Mouse (Mus musculus): ENCODE results near the gene Adamtsl2. TPM values are rescaled to one million over a fixed set of nuclear protein-coding genes. Genes with fewer than 3 reads are reported as not detected.
A peak's percentile ranks its signal among the peaks of the same experiment; 100 is the strongest.

Adamtsl2 gene
- polyA plus RNA-seq, 1 experiment from 2014 or later = 4.0 TPM

GRCm38 (mm10) chr2:27118452-27118851 lies 39.3 kb downstream of the Adamtsl2 start:
- Histone ChIP-seq H3K9ac (ENCODE audit: low read length) (no peak overlapping the region), H3K27ac (ENCODE audit: low read length) (no peak overlapping the region), H3K4me3 (replicated peaks; ENCODE audit: low read length) (no peak overlapping the region), H3K36me3 (ENCODE audit: control insufficient read depth, insufficient read depth, low read length) (no peaks in the 10 kb centered on the region), H3K9me3 (replicated peaks; ENCODE audit: control insufficient read depth, low read length) (no peaks in the 10 kb centered on the region), H3K4me2 (ENCODE audit: low read depth, low read length) (no peak overlapping the region), H3K4me1 (ENCODE audit: control insufficient read depth, insufficient read depth, low read length) (peaks cover 15% of the 10 kb centered on the region; the same call in 1 of the 2 replicates), H3K27me3 (ENCODE audit: control insufficient read depth, insufficient read depth, low read length) (no peaks in the 10 kb centered on the region)
- 46% methylated on average over 4 of the region's 4 CpGs for WGBS
- no peak for ATAC-seq (ENCODE audit: insufficient read depth, low FRiP score)

- Histone ChIP-seq H3K27ac (ENCODE audit: low read length) (no peak overlapping the region), H3K36me3 (ENCODE audit: control insufficient read depth, insufficient read depth, low read length) (no peaks in the 10 kb centered on the region), H3K4me2 (ENCODE audit: low read depth, low read length) (no peak overlapping the region), H3K27me3 (ENCODE audit: control insufficient read depth, insufficient read depth, low read length) (no peaks in the 10 kb centered on the region), H3K4me1 (ENCODE audit: control insufficient read depth, insufficient read depth, low read length) (peaks cover 15% of the 10 kb centered on the region; the same call in 1 of the 2 replicates), H3K9ac (ENCODE audit: low read length) (no peak overlapping the region), H3K4me3 (replicated peaks; ENCODE audit: low read length) (no peak overlapping the region), H3K9me3 (replicated peaks; ENCODE audit: control insufficient read depth, low read length) (no peaks in the 10 kb centered on the region)
- ATAC-seq (ENCODE audit: insufficient read depth, low FRiP score) = no peak
- 85% methylated on average over 2 of the region's 2 CpGs for WGBS
These were observed 40.6 kb downstream of the Adamtsl2 start for GRCm38 (mm10) chr2:27119766-27120165.

- H3K27me3 ChIP-seq (ENCODE audit: control insufficient read depth, insufficient read depth, low read length) = no peaks in the 10 kb centered on the region
- H3K36me3 ChIP-seq (ENCODE audit: control insufficient read depth, insufficient read depth, low read length) = no peaks in the 10 kb centered on the region
- 56% methylated on average over 8 of the region's 8 CpGs for WGBS
- peaks cover 15% of the 10 kb centered on the region; the same call in 1 of the 2 replicates for H3K4me1 ChIP-seq (ENCODE audit: control insufficient read depth, insufficient read depth, low read length)
- no peak overlapping the region for H3K27ac ChIP-seq (ENCODE audit: low read length)
- no peak overlapping the region for H3K4me2 ChIP-seq (ENCODE audit: low read depth, low read length)
- no peaks in the 10 kb centered on the region for H3K9me3 ChIP-seq (replicated peaks; ENCODE audit: control insufficient read depth, low read length)
- no peak overlapping the region for H3K4me3 ChIP-seq (replicated peaks; ENCODE audit: low read length)
- H3K9ac ChIP-seq (ENCODE audit: low read length) = no peak overlapping the region
- ATAC-seq (ENCODE audit: insufficient read depth, low FRiP score) = no peak
These were observed 41.1 kb downstream of the Adamtsl2 start for GRCm38 (mm10) chr2:27120241-27120641.

GRCm38 (mm10) chr2:27121626-27122355 lies 42.6 kb downstream of the Adamtsl2 start:
- H3K9ac ChIP-seq (ENCODE audit: low read length) = no peak overlapping the region
- H3K27ac ChIP-seq (ENCODE audit: low read length) = no peak overlapping the region
- H3K36me3 ChIP-seq (ENCODE audit: control insufficient read depth, insufficient read depth, low read length) = no peaks in the 10 kb centered on the region
- no peaks in the 10 kb centered on the region for H3K27me3 ChIP-seq (ENCODE audit: control insufficient read depth, insufficient read depth, low read length)
- H3K4me3 ChIP-seq (replicated peaks; ENCODE audit: low read length) = no peak overlapping the region
- 20% methylated on average over 9 of the region's 9 CpGs for WGBS
- H3K9me3 ChIP-seq (replicated peaks; ENCODE audit: control insufficient read depth, low read length) = no peaks in the 10 kb centered on the region
- peak; percentile 19; the same call in 1 of the 2 replicates for ATAC-seq (ENCODE audit: insufficient read depth, low FRiP score)
- peaks cover 15% of the 10 kb centered on the region; the same call in 1 of the 2 replicates for H3K4me1 ChIP-seq (ENCODE audit: control insufficient read depth, insufficient read depth, low read length)
- H3K4me2 ChIP-seq (ENCODE audit: low read depth, low read length) = no peak overlapping the region

GRCm38 (mm10) chr2:27122578-27122977 lies 43.4 kb downstream of the Adamtsl2 start:
- Histone ChIP-seq H3K9ac (ENCODE audit: low read length) (no peak overlapping the region), H3K27ac (ENCODE audit: low read length) (no peak overlapping the region), H3K36me3 (ENCODE audit: control insufficient read depth, insufficient read depth, low read length) (no peaks in the 10 kb centered on the region), H3K4me2 (ENCODE audit: low read depth, low read length) (no peak overlapping the region), H3K27me3 (ENCODE audit: control insufficient read depth, insufficient read depth, low read length) (no peaks in the 10 kb centered on the region), H3K4me3 (replicated peaks; ENCODE audit: low read length) (no peak overlapping the region), H3K9me3 (replicated peaks; ENCODE audit: control insufficient read depth, low read length) (no peaks in the 10 kb centered on the region), H3K4me1 (ENCODE audit: control insufficient read depth, insufficient read depth, low read length) (peaks cover 15% of the 10 kb centered on the region; the same call in 1 of the 2 replicates)
- ATAC-seq (ENCODE audit: insufficient read depth, low FRiP score) = no peak
- 57% methylated on average over 9 of the region's 9 CpGs for WGBS

- H3K4me3 ChIP-seq (replicated peaks; ENCODE audit: low read length) = no peak overlapping the region
These were observed 43.9 kb downstream of the Adamtsl2 start for GRCm38 (mm10) chr2:27123121-27123520.

GRCm38 (mm10) chr2:27125979-27126378 lies 46.8 kb downstream of the Adamtsl2 start:
- ATAC-seq (ENCODE audit: insufficient read depth, low FRiP score) = no peak
- Histone ChIP-seq H3K27ac (ENCODE audit: low read length) (no peak overlapping the region), H3K9ac (ENCODE audit: low read length) (no peak overlapping the region), H3K9me3 (replicated peaks; ENCODE audit: control insufficient read depth, low read length) (no peaks in the 10 kb centered on the region), H3K4me1 (ENCODE audit: control insufficient read depth, insufficient read depth, low read length) (peaks cover 11% of the 10 kb centered on the region; the same call in 1 of the 2 replicates), H3K27me3 (ENCODE audit: control insufficient read depth, insufficient read depth, low read length) (no peaks in the 10 kb centered on the region; the same call in 1 of the 2 replicates), H3K36me3 (ENCODE audit: control insufficient read depth, insufficient read depth, low read length) (no peaks in the 10 kb centered on the region), H3K4me3 (replicated peaks; ENCODE audit: low read length) (no peak overlapping the region), H3K4me2 (ENCODE audit: low read depth, low read length) (no peak overlapping the region)
- WGBS = 29% methylated on average over 10 of the region's 10 CpGs

More at GRCm38 (mm10) chr2:27123121-27123520, 43.9 kb downstream of the Adamtsl2 start:
- Histone ChIP-seq H3K27ac (ENCODE audit: low read length) (no peak overlapping the region), H3K27me3 (ENCODE audit: control insufficient read depth, insufficient read depth, low read length) (no peaks in the 10 kb centered on the region; the same call in 1 of the 2 replicates), H3K9me3 (replicated peaks; ENCODE audit: control insufficient read depth, low read length) (no peaks in the 10 kb centered on the region), H3K4me1 (ENCODE audit: control insufficient read depth, insufficient read depth, low read length) (peaks cover 15% of the 10 kb centered on the region; the same call in 1 of the 2 replicates), H3K4me2 (ENCODE audit: low read depth, low read length) (no peak overlapping the region), H3K36me3 (ENCODE audit: control insufficient read depth, insufficient read depth, low read length) (no peaks in the 10 kb centered on the region), H3K9ac (ENCODE audit: low read length) (no peak overlapping the region)
- whole genome bisulfite sequencing = 91% methylated on average over 4 of the region's 4 CpGs
- no peak for ATAC-seq (ENCODE audit: insufficient read depth, low FRiP score)

- Histone ChIP-seq H3K4me1 (ENCODE audit: control insufficient read depth, insufficient read depth, low read length) (peaks cover 8% of the 10 kb centered on the region; the same call in 1 of the 2 replicates), H3K27me3 (ENCODE audit: control insufficient read depth, insufficient read depth, low read length) (no peaks in the 10 kb centered on the region; the same call in 1 of the 2 replicates), H3K9me3 (replicated peaks; ENCODE audit: control insufficient read depth, low read length) (no peaks in the 10 kb centered on the region), H3K36me3 (ENCODE audit: control insufficient read depth, insufficient read depth, low read length) (no peaks in the 10 kb centered on the region), H3K4me3 (replicated peaks; ENCODE audit: low read length) (no peak overlapping the region), H3K27ac (ENCODE audit: low read length) (no peak overlapping the region), H3K4me2 (ENCODE audit: low read depth, low read length) (no peak overlapping the region), H3K9ac (ENCODE audit: low read length) (no peak overlapping the region)
- ATAC-seq (ENCODE audit: insufficient read depth, low FRiP score) = no peak
- WGBS = 61% methylated on average over 4 of the region's 4 CpGs
These were observed 47.3 kb downstream of the Adamtsl2 start for GRCm38 (mm10) chr2:27126496-27126895.

GRCm38 (mm10) chr2:27128990-27129389 lies 49.8 kb downstream of the Adamtsl2 start:
- ATAC-seq (ENCODE audit: insufficient read depth, low FRiP score) = no peak
- no peaks in the 10 kb centered on the region for H3K9me3 ChIP-seq (replicated peaks; ENCODE audit: control insufficient read depth, low read length)
- no peak overlapping the region for H3K9ac ChIP-seq (ENCODE audit: low read length)
- H3K4me1 ChIP-seq (ENCODE audit: control insufficient read depth, insufficient read depth, low read length) = no peaks in the 10 kb centered on the region
- no peaks in the 10 kb centered on the region; the same call in 1 of the 2 replicates for H3K27me3 ChIP-seq (ENCODE audit: control insufficient read depth, insufficient read depth, low read length)
- no peak overlapping the region for H3K4me2 ChIP-seq (ENCODE audit: low read depth, low read length)
- 63% methylated on average over 3 of the region's 3 CpGs for WGBS
- H3K4me3 ChIP-seq (replicated peaks; ENCODE audit: low read length) = no peak overlapping the region
- no peaks in the 10 kb centered on the region for H3K36me3 ChIP-seq (ENCODE audit: control insufficient read depth, insufficient read depth, low read length)
- no peak overlapping the region for H3K27ac ChIP-seq (ENCODE audit: low read length)

Data from stomach, embryonic 16.5 days (tissue).